Mouse (Mus musculus) cerebellum, adult 11-12 months (tissue): ENCODE measurements around the gene Lmcd1.
"Not testable (repeated sequence)": the region's sequence is repeated elsewhere in the genome, so short reads cannot be mapped to it uniquely, and the experiment has no call there.

Source experiments
- DNase-seq: peaks from one replicate; pipeline ENCODE4 v3.0.0; 2022

Gene Lmcd1

GRCm38 (mm10) chr6:112273501-112274205 is at the start of gene Lmcd1:
Lmcd1 (plus strand) TSS chr6:112273758.
- DNase-seq: peak; percentile 17

- no peak for DNase-seq
Observed at GRCm38 (mm10) chr6:112223877-112224632, 49.5 kb upstream of the Lmcd1 start.

GRCm38 (mm10) chr6:112236775-112237174 is 36.8 kb upstream of the Lmcd1 start:
- no peak for DNase-seq

- DNase-seq: no peak
Observed at GRCm38 (mm10) chr6:112242216-112242615, 31.3 kb upstream of the Lmcd1 start.

DNA sequence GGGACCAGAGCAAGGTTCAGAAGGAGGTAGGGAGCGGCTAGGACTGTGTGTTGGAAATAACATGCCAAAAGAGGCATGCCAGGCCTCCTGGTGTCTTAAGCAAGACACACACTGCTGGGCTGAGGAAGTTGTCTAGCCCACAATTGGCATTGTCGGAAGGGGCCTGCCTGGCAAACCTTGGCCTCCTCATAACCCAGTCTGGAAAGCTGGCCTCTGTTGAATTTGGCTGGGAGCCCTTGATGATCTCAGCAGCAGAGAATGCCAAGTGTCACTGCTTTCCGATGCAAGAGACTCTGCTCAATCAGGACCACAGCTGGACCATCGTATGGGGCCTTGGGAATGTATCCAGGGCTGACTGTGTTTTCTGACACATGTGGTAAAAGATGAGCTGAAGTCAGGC is 27.9 kb upstream of the Lmcd1 start:
- peak; percentile 10 for DNase-seq

GRCm38 (mm10) chr6:112246636-112247035 is 26.9 kb upstream of the Lmcd1 start:
- DNase-seq: no peak

DNA sequence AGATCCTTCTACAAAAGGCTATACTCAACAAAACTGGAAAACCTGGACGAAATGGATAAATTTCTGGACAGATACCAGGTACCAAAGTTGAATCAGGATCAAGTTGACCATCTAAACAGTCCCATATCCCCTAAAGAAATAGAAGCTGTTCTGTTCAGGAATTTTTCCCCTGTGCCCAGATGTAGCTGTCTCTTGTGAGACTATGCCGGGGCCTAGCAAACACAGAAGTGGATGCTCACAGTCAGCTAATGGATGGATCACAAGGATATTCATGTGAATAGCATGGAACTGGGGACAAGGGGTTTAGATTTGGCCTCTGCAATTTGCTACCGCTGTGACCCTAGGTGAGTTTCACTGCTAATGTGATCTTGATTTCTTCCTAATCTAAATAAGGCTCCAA is 19.6 kb upstream of the Lmcd1 start:
- not testable (repeated sequence) for DNase-seq

DNA sequence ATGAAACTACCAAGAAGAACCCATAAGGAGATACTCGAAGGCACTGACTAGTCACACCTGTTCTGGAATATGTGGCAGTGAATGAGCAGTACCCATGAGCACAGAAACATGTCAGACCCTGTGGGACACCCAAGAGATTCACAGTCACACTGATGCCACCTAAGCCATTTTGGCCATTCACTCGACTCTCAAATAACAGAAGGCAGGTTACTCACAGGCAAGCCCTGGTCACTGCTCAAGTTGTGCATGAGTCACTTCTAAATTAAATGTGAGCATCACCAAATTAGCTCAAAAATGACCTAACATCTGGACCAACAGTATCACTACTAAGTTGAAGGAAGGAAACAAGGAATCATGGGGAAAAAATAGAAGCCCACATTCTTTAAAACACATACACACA is 18.6 kb upstream of the Lmcd1 start:
- no peak for DNase-seq

DNA sequence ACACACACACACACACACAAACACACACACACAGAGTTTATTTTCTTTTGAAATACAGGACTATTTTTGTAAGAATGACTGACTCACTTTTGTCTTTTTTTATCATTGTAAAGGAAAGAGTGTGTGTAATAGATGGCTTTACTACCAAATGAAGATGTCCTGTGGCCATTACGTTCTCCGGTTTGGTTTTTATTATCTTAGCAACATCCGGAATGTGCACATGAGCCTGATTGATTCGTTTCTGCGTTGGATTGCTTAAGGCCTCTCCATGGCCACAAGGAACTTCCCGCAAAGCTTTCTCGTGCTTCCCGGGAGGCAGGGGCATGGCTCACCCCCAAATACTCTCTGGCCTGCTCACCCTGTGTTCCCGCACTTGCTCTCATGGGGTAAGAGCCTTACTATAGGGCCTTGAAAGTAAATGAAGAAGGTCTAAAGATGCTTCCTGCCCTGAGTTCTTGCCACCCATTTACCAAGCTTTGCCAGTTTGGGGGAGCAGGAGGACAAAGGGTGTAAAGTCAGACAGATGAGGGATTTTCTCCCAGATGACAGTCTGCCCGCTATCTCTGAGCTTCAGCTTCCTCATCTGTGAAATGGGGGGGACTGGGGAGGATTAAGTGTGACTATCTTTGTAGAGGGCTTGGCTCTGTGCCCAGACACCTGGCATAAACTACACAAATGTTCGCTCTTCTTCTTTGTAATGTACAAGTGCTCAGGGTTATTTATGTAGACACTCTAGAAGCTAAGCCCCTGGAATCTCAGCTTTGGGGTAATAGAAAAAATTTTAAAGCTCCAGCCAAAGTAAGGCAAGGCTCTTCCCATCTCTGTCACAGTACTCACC is 18.0 kb upstream of the Lmcd1 start:
- no peak for DNase-seq

DNA sequence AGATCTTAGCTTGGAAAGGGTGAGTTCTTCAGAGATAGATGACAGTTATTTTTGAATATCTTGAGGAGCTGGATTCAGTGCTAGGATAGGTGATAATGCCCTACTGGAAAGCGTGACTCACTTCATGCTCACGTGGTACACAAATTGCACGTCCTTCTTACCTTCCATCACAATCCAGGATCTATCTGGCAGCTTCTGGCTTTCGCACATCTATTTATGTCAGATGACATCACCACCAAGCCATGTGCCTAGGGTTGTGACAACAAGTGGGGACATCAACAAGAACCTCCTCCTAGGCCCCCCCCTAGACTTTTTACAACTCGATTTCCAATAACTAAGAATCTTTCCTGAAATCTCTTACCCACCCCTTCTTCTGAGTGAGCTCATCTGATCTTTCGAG is 17.0 kb upstream of the Lmcd1 start:
- DNase-seq: no peak

- no peak for DNase-seq
Observed at GRCm38 (mm10) chr6:112261089-112261488, 12.5 kb upstream of the Lmcd1 start.

GRCm38 (mm10) chr6:112264321-112264720 is 9.2 kb upstream of the Lmcd1 start:
- no peak for DNase-seq

DNA sequence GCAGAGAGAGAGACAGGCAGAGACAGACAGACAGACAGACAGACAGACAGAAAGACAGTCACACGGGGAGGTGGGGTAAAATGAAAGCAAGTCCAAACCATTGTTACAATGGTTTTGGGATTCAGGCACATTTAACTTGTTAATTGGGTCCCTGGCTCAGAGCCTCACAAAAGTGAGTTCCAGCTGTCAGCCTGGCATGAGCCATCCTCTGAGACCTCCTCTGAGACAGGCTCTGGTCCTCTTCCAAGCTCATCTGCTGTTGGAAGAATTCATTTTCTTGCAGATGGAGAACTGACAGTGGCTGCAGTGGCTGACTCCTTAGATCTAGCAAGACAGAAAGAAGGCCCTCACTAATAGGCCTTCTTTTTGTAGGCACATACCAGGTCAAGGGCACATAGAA is 6.9 kb upstream of the Lmcd1 start:
- no peak for DNase-seq

DNA sequence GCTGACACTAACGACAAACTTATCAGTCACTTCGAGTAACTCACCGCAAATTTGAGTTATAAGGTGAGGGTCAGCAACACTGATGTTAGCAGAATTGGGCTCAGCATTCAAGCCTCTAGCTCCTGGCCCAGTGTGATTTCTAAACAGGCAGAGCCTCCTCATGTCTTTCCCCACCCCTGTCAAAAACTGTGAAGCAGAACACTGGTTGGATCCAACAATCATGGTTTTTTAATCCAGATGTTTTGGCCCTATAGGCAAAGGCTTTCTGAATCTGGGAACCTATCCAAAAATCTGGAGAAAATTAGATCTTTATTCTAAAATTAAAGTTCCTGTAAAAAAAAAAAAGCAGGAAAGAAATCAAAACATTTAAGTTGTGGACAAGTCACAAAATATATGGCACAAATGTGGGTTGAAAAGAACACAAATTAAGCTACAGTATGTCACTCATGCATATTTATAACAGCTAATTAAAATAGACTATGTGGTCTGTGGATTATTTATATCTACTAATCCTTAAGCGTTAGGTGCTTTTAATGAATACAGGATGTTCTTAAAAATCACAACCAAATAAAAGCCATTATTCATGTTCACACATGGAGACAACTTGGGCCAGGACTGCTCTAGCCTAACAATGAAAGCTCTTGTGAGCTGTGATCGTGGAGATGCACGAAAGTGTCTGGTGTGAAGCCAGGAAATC is 5.7 kb upstream of the Lmcd1 start:
- DNase-seq: no peak

GRCm38 (mm10) chr6:112274261-112275055 is 900 bp downstream of the Lmcd1 start:
- DNase-seq: peak; percentile 4

DNA sequence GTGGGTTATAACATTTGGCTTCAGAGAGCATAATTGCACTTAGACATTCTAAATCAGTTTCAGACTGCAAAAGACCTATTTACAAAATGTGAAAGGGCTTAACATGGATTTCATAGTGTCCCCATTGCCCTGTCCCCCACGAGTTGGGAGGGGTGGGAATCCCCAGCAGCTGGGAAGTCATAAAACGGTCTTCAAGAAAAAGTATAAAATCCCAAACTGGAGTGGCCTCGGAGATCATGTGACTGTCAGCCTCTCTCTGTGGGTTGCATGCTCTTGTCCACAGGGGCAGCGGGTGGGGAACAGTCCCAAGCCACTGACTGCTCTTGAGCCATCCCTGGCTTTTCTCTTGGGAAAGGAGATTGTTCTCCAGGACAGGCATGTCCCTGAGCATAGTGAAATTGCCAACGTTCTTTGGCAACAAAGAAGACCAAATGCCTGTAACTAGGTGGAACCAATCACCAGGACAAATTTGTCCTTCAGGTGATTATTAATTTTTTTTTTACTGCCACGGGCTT is 2.2 kb downstream of the Lmcd1 start:
- DNase-seq: no peak

DNA sequence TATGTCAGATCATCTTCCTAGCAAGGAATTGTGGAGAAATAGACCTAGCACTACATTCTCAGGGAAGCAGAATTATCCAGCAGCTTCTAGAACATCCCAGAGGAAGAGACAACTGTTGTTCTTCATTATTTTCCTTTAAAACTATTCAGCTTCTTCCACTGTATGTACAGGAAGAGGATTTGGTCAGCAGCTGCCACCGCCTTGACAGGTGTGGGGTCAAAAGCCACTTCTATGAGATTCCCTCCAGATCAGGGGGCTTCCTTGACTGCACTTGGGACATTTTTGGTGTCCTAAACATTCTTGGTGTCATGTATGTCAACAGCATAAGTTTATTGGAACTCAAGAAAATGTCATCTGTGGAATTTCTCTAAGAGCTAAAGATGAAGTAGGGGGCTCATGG is 5.2 kb downstream of the Lmcd1 start:
- no peak for DNase-seq

GRCm38 (mm10) chr6:112280161-112280560 is 6.6 kb downstream of the Lmcd1 start:
- DNase-seq: no peak

GRCm38 (mm10) chr6:112280945-112281344 is 7.4 kb downstream of the Lmcd1 start:
- DNase-seq: no peak

DNA sequence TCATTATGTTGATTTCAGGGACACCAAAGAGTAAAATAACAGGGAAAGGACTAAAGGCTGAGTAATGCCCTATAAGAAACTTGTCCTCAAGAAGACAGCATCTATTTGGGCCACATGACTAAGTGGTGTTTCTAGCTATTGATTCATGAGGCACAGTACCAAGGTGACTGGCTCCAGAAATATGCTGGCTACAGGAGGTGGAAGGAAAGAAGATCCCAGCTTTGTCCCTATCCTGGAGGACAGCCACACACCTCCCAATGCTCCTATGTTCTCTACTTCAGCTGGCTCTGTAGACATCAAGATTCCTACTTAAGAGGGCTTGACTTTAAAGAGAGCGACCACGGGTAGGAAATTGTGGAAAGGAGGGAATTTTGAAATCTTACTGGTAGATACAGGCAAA is 8.4 kb downstream of the Lmcd1 start:
- DNase-seq: no peak

- no peak for DNase-seq
Observed at GRCm38 (mm10) chr6:112284087-112284486, 10.5 kb downstream of the Lmcd1 start.

DNA sequence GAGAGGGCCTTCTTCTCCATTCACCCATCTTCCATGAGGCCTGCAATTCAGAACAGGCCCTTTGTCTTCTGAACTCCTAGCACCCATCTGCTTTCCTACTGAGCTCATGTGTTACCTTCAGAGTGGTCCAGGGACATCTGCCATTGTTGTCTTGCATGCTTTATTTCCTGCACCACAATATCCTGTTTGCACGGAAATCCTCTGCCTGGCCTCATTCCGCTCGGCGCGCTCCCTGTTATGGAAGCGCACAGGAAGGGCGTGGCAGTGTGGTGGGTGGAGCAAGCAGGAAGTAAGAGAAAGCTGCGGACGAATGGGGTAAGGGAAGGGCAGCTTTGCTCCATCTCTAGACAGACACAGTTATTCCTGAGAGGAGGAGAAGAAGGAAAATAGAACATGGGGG is 14.1 kb downstream of the Lmcd1 start:
- no peak for DNase-seq
